In genomic region chr17:44538921-44539320, GRCm38 (mm10) we compare ENCODE assay signal across 22 mouse cellular contexts.
DNase-seq lines count a peak whose midpoint lies in the region; ATAC-seq lines count a peak whose summit lies in the region.
"Had no signal": no experiment of that assay in that cellular context is flagged by ENCODE, and none has a peak within 500 bp of the region (broad histone marks: within the 10 kb centered on the region; RNA-seq: fewer than 3 reads in every experiment).

No protein-coding gene starts in this region.

- no peak overlapping the region for H3K27ac ChIP-seq in hindbrain, embryonic 14.5 days
- H3K27ac ChIP-seq in intestine, embryonic 15.5 days = no peak overlapping the region
- H3K27ac ChIP-seq: embryonic facial prominence, embryonic 10.5 days; forebrain, embryonic 12.5 days; heart, embryonic 10.5 days; midbrain, embryonic 13.5 days; neural tube, embryonic 13.5 days had no signal

- 0 out of 2 replicates have a peak, but pooled peaks cover 3% of the 10 kb centered on the region for H3K27me3 ChIP-seq in hindbrain, embryonic 14.5 days (ENCODE audit: control insufficient read depth, insufficient read depth, low read length)
- peaks cover 21% of the 10 kb centered on the region for H3K27me3 ChIP-seq in intestine, embryonic 15.5 days (replicated peaks)
- H3K27me3 ChIP-seq: forebrain, embryonic 12.5 days; midbrain, embryonic 13.5 days; neural tube, embryonic 13.5 days; Patski had no signal

- WGBS in hindbrain, embryonic 14.5 days = 65% methylated on average over 11 of the region's 11 CpGs
- 69% methylated on average over 11 of the region's 11 CpGs for WGBS in intestine, embryonic 15.5 days

- no peak overlapping the region for H3K9ac ChIP-seq in hindbrain, embryonic 14.5 days
- no peak overlapping the region for H3K9ac ChIP-seq in intestine, embryonic 15.5 days
- H3K9ac ChIP-seq: forebrain, embryonic 12.5 days; midbrain, embryonic 13.5 days; neural tube, embryonic 13.5 days had no signal

- intact Hi-C loops in left cerebral cortex, postnatal 25 days (cut with DNase I) = no loop called here

- H3K4me2 ChIP-seq in hindbrain, embryonic 14.5 days (replicated peaks) = no peak overlapping the region
- H3K4me2 ChIP-seq in intestine, embryonic 15.5 days (replicated peaks) = no peak overlapping the region
- H3K4me2 ChIP-seq: forebrain, embryonic 12.5 days; midbrain, embryonic 13.5 days; neural tube, embryonic 13.5 days had no signal

- no peaks in the 10 kb centered on the region for H3K9me3 ChIP-seq in hindbrain, embryonic 14.5 days (ENCODE audit: control insufficient read depth, low read length)
- H3K9me3 ChIP-seq in intestine, embryonic 15.5 days = no peaks in the 10 kb centered on the region
- H3K9me3 ChIP-seq: embryonic facial prominence, embryonic 10.5 days; forebrain, embryonic 12.5 days; heart, embryonic 10.5 days; midbrain, embryonic 13.5 days; neural tube, embryonic 13.5 days had no signal

- ATAC-seq in hindbrain, embryonic 14.5 days (ENCODE audit: low FRiP score) = no peak
- ATAC-seq in intestine, embryonic 15.5 days = no peak
- ATAC-seq: midbrain, embryonic 13.5 days; Patski had no signal

- no peaks in the 10 kb centered on the region for H3K4me1 ChIP-seq in hindbrain, embryonic 14.5 days (replicated peaks; ENCODE audit: control insufficient read depth, insufficient read depth, low read length)
- H3K4me1 ChIP-seq in intestine, embryonic 15.5 days (replicated peaks) = no peaks in the 10 kb centered on the region
- H3K4me1 ChIP-seq: forebrain, embryonic 12.5 days; midbrain, embryonic 13.5 days; neural tube, embryonic 13.5 days had no signal

- H3K4me3 ChIP-seq in hindbrain, embryonic 14.5 days (replicated peaks; ENCODE audit: low read length) = no peak overlapping the region
- no peak overlapping the region for H3K4me3 ChIP-seq in intestine, embryonic 15.5 days (replicated peaks)
- H3K4me3 ChIP-seq: embryonic facial prominence, embryonic 10.5 days; forebrain, embryonic 12.5 days; heart, embryonic 10.5 days; midbrain, embryonic 13.5 days; neural tube, embryonic 13.5 days had no signal

- DNase-seq in embryo, embryonic 10 days (ENCODE audit: low spot score) = peak; percentile 17
- no peak for DNase-seq in embryo, embryonic 9.5 days (ENCODE audit: extremely low spot score)
- peak; percentile 28 to 72 for DNase-seq in left cerebral cortex, postnatal 25 days (ENCODE audit: low spot score in 2 of 2)
- DNase-seq in left cerebral cortex, adult 9 months (ENCODE audit: low spot score in 2 of 2) = no peak
- peak; percentile 44 to 54 for DNase-seq in layer of hippocampus, adult 8-10 months (ENCODE audit: low spot score in 2 of 2)
- peak; percentile 25 for DNase-seq in right cerebral cortex, postnatal 14 days
- DNase-seq in hindbrain, embryonic 14.5 days (ENCODE audit: low spot score) = no peak
- DNase-seq: adrenal gland, adult 8-10 months; cerebellum, postnatal 10 days; kidney, adult 9 months; kidney, postnatal 36 days; left cerebral cortex, postnatal 4 days; liver; lung, postnatal 10 days; thymus, postnatal 14 days had no signal

- no peaks in the 10 kb centered on the region for H3K36me3 ChIP-seq in hindbrain, embryonic 14.5 days (replicated peaks; ENCODE audit: control insufficient read depth, insufficient read depth)
- H3K36me3 ChIP-seq in intestine, embryonic 15.5 days = no peaks in the 10 kb centered on the region
- H3K36me3 ChIP-seq: embryonic facial prominence, embryonic 10.5 days; forebrain, embryonic 12.5 days; heart, embryonic 10.5 days; midbrain, embryonic 13.5 days; neural tube, embryonic 13.5 days had no signal

Comparison
In these comparisons a context has a peak if more than half of its experiments do, and no peak if none do; other contexts are left out.
1. DNase-seq: peak in embryo, embryonic 10 days (single experiment), left cerebral cortex, postnatal 25 days (2 of 2), layer of hippocampus, adult 8-10 months (2 of 2) and right cerebral cortex, postnatal 14 days (single experiment); none in embryo, embryonic 9.5 days (single experiment), left cerebral cortex, adult 9 months (0 of 2) and hindbrain, embryonic 14.5 days (single experiment).